In genomic region chr11:101787432-101787831, GRCm38 (mm10) we compare ENCODE assay signal across 24 mouse cellular contexts. TPM values are rescaled to one million over a fixed set of nuclear protein-coding genes. Genes with fewer than 3 reads are reported as not detected.
"Had no signal": no experiment of that assay in that cellular context is flagged by ENCODE, and none has a peak within 500 bp of the region (broad histone marks: within the 10 kb centered on the region; RNA-seq: fewer than 3 reads in every experiment).

No protein-coding gene starts in this region.

- H3K4me3 ChIP-seq: gastrocnemius, adult 2 months; heart, embryonic 10.5 days; heart, embryonic 12.5 days; hindbrain, embryonic 10.5 days; hindbrain, embryonic 13.5 days; hindbrain, embryonic 15.5 days; kidney, embryonic 15.5 days; left cerebral cortex, adult 2 months; limb, embryonic 13.5 days; limb, embryonic 15.5 days; liver, embryonic 12.5 days had no signal

- H3K9ac ChIP-seq: heart, embryonic 12.5 days; hindbrain, embryonic 13.5 days; hindbrain, embryonic 15.5 days; kidney, embryonic 15.5 days; limb, embryonic 13.5 days; limb, embryonic 15.5 days; liver, embryonic 12.5 days; liver, embryonic 14.5 days had no signal

- H3K9me3 ChIP-seq: heart, embryonic 10.5 days; heart, embryonic 12.5 days; hindbrain, embryonic 10.5 days; hindbrain, embryonic 13.5 days; hindbrain, embryonic 15.5 days; kidney, embryonic 15.5 days; limb, embryonic 13.5 days; limb, embryonic 15.5 days; liver, embryonic 12.5 days had no signal

- DNase-seq: gastrocnemius, adult 2 months; gastrocnemius, postnatal 10 days; gastrocnemius, postnatal 25 days; heart, adult 18-20 months; heart, postnatal 10 days; heart, postnatal 4 days; kidney, postnatal 36 days; layer of hippocampus, adult 9-11 months; layer of hippocampus, postnatal 36 days; left cerebral cortex, postnatal 4 days had no signal

- H3K4me2 ChIP-seq: heart, embryonic 12.5 days; hindbrain, embryonic 13.5 days; hindbrain, embryonic 15.5 days; kidney, embryonic 15.5 days; limb, embryonic 13.5 days; limb, embryonic 15.5 days; liver, embryonic 12.5 days had no signal

- H3K36me3 ChIP-seq: heart, embryonic 10.5 days; heart, embryonic 12.5 days; hindbrain, embryonic 10.5 days; hindbrain, embryonic 13.5 days; hindbrain, embryonic 15.5 days; kidney, embryonic 15.5 days; limb, embryonic 13.5 days; limb, embryonic 15.5 days; liver, embryonic 12.5 days had no signal

- ATAC-seq: hindbrain, postnatal 0 days; intestine, embryonic 16.5 days; liver, embryonic 12.5 days had no signal

- H3K27ac ChIP-seq: gastrocnemius, adult 2 months; heart, embryonic 10.5 days; hindbrain, embryonic 10.5 days; hindbrain, embryonic 13.5 days; hindbrain, embryonic 15.5 days; hindbrain, postnatal 0 days; kidney, embryonic 15.5 days; left cerebral cortex, adult 2 months; limb, embryonic 13.5 days; limb, embryonic 15.5 days; liver, embryonic 12.5 days; liver, embryonic 14.5 days had no signal

RNA-seq across cellular contexts. Expression of gene Etv4, which starts 2.3 kb away (rescaled TPM):
- total RNA-seq: granulocyte monocyte progenitor cell, adult 5-6 weeks had no signal
